Mouse (Mus musculus): ENCODE data around the gene Adsl.

The Adsl gene

DNA sequence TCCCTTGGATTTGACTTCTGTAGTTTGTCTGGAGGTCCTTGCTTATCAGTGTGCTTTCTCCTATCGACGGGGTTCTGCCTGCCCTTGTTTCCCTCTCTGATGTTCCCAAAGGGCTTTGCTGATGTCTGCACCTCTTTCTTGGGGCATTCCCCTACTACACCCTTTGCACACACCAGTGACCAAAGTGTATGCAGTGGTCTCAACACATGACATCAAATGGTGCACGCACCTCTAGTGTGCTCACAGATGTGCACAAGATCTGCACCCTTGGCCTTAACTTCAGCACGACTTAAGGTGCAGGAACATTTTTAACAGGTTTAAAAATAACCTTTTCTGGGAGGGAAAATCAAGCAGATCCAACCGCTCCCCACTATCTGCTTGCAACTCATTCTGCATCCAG is 8.9 kb upstream of the Adsl start:
- no peak for DNase-seq (ENCODE audit: low read depth, low spot score)

GRCm38 (mm10) chr15:80941468-80942040 is 6.7 kb upstream of the Adsl start:
- DNase-seq (ENCODE audit: low read depth, low spot score): no peak

DNA sequence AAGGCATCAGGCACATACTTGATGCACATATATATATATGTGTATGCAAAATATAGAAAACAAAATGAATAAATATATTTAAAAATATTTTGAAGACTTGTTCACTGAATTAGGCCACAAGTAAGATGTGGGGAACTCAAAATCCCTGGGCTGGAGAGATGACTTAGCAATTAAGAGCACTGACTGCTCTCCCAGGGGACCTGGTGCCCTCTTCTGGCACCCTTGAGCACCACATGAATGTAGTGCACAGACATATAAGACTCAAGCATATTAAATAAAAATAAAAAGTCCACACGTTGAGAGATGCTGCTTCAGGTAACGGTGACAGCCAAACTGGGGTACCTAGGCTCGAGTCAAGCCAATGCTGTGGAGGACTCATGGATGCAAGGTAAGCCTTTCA is 2.4 kb upstream of the Adsl start:
- peak; percentile 63 for DNase-seq (ENCODE audit: low read depth, low spot score)

DNA sequence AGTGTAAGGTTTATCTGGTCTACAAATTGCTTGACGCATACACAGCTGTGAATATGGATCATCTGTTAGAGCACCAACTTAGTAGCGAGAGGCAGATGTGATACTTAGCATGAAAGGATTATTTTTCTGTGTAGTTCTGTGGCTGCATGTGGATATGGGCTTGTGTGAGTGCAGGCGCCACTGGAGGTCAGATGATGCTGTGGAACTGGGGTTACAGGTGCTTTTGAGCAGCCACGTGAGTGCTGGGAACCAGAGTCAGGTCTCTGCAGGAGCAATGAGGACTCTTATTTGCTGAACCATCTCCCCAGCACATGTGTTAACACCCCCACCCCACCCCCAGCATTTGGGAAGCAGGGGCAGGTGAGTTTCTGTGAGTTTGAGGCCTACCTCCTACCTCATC is 1.1 kb downstream of the Adsl start:
- no peak for DNase-seq (ENCODE audit: low read depth, low spot score)

DNA sequence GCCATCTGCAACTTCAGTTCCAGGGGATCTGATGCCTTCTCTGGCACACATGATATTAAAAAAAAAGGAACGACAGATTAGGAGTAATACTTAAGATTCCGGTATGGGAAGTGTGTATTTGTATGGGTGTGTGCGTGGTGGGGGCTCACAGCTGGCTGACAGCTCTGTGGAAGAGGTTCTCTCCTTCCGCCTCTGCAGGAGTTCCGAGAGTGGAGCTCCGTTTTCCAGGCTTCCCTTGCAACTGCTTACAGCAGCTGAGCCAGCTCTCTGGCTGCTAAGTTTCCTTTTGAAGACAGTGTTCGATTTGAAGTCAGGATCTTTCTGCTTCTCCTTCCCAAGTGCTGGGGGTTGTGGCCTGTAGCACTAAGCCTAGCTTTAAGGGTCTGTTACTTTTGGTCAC is 1.8 kb downstream of the Adsl start:
- no peak for DNase-seq (ENCODE audit: low read depth, low spot score)

DNA sequence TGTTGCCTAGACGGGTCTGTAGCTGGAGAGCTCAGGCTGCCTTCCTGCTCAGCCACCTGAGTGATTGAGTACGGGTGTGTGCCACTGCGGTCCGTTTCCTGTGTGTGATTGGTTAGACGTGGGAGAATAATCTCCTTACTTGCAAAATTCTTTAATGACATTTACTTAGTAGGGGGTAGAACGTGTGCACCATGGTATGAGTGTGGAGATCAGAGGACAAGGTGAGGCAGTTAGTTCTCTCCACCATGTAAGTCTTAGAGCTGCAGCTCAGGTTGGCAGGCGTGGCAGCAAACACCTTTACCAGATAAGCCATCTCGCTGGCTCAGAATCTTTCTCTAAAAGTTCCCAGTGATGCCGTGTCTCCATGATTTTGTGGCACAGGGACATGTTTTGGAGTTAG is 5.7 kb downstream of the Adsl start:
- no peak for DNase-seq (ENCODE audit: low read depth, low spot score)

GRCm38 (mm10) chr15:80954861-80955260 is 6.6 kb downstream of the Adsl start:
- DNase-seq (ENCODE audit: low read depth, low spot score): peak; percentile 65

GRCm38 (mm10) chr15:80955836-80956438 is 7.6 kb downstream of the Adsl start:
- DNase-seq (ENCODE audit: low read depth, low spot score): no peak

DNA sequence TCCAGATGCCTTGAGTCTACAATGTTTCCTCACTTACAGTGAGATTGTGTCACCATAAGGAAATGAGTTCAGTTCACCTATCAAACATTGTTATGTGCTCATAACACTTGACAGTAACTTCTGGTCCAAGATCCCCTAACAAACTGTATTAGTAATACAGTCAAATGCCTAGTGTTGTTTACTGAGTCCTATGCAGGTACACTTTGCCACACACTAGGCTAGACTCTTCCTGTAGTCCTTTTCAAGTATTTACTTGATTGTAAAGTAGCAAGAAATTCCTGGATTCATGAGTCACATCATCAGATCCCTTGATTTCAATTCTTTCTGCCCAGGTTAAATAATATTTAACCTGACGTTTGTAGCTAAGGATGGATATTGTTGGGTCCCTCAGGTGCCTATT is 21.1 kb downstream of the Adsl start:
- DNase-seq (ENCODE audit: low read depth, low spot score): no peak

DNA sequence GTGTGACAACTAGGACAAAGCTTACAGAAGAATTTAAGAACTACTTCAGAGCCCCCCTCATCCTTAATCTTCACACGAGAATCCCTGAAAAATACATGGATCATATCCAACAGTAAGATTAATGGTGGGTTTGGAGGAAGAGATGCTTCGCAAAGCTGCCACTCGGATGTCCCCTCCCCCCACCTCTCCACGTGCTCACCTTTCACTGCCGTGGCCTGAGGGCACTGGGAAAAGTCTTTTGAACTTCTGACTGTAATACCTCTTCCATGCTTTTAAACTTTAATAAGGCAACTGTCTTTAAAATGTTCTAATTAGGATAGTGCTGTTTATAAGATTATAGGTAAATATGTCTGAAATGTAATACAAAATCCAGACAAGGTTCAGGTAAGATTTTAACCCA is 26.0 kb downstream of the Adsl start:
- no peak for DNase-seq (ENCODE audit: low read depth, low spot score)

GRCm38 (mm10) chr15:80975666-80976065 is 27.4 kb downstream of the Adsl start:
- DNase-seq (ENCODE audit: low read depth, low spot score): no peak

- DNase-seq (ENCODE audit: low read depth, low spot score): peak; percentile 92
Measured at GRCm38 (mm10) chr15:80977620-80978334, 29.5 kb downstream of the Adsl start, which contains the start of gene Sgsm3. Sgsm3 (plus strand) TSS chr15:80977765.

DNA sequence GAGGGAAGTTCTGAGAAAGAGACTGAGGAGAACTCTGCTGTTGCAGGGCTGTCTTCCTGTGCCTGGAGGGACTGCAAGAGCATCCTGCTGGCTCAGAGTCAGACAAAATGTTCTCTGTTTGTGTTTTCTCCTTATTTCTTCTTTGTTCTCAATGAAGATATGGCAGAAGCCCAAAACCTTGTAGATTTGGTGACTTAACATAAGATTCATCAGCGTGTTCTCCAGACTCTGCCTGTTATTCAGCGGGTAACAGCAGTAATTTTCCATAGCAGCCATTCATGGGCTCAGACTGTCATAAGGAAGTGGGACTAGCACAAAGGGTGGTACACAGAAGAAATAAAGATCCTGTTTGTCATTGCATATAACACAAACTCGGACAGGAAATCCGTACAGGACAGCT is 31.3 kb downstream of the Adsl start:
- DNase-seq (ENCODE audit: low read depth, low spot score): no peak

DNA sequence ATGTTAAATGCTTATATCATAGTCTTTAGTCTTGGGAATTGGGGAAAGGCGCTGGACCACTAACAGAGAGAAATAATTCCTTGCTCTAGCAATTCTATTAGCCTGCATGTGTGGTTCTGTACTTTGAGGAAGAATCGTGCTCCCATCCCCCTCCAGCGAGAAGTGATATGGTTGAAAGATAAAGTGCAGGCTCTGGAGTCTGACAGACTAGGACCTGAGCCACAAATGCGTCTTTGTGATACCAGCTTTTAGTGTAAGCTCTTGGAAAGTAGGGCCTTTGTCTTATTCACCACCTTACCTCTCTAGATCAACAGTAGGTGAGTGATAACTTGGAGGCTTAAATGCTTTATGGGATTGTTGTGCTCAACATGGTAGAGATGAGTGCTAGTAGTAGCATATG is 32.9 kb downstream of the Adsl start:
- DNase-seq (ENCODE audit: low read depth, low spot score): no peak

GRCm38 (mm10) chr15:80983264-80983663 is 35.0 kb downstream of the Adsl start:
- no peak for DNase-seq (ENCODE audit: low read depth, low spot score)

DNA sequence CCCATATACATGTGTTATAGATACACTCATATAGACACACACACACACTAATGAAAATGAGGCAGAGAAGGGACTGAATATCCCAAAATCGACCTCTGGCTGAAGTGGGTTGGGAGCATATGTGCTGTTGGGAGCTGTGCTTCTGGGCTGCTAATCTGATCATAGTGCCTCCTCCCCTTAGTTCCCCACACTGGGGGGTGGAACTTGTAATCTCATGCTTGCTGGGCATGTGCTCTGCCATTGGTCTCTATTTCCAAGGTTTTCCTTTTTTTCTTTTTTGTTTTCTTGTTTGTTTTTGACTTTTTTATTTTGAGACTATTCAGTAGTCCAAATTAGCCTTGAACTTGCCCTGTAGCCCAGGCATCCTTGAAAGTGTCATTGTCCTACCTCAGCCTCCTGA is 40.0 kb downstream of the Adsl start:
- DNase-seq (ENCODE audit: low read depth, low spot score): no peak

GRCm38 (mm10) chr15:80989712-80990111 is 41.4 kb downstream of the Adsl start:
- no peak for DNase-seq (ENCODE audit: low read depth, low spot score)

GRCm38 (mm10) chr15:80994959-80995358 is 46.7 kb downstream of the Adsl start:
- no peak for DNase-seq (ENCODE audit: low read depth, low spot score)

DNA sequence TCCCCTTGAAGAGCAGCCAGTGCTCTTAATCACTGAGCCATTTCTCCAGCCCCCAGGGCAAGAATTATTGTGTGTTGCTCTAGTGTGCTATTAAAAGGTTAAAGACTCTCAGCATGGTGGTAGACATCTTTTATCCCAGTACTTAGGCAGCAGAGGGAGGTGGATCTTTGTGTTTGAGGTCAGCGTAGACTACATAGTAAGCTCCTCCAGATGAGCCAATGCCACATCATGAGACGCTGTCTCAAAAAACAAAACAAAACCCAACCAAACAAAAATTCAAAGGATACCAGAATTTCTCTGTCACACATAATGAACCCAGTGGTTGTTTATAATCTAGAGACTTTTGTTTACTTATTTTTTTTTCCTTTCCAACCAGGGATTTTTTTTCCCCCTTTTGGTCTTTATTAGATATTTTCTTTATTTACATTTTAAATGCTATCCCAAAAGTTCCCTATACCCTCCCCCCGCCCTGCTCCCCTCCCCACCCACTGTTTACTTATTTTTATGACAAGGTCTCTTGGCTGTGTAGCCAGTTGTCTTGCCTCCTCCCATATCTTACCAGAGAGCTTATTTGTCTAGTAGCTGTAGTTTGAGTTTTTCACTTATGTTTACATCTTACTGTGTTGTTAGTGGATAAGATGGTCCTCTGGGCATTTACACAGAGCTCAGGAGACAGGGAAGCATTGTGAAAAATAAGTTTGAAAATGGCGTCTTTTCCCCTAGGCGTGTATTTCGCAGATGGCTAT is 48.0 kb downstream of the Adsl start:
- DNase-seq (ENCODE audit: low read depth, low spot score): no peak

DNA sequence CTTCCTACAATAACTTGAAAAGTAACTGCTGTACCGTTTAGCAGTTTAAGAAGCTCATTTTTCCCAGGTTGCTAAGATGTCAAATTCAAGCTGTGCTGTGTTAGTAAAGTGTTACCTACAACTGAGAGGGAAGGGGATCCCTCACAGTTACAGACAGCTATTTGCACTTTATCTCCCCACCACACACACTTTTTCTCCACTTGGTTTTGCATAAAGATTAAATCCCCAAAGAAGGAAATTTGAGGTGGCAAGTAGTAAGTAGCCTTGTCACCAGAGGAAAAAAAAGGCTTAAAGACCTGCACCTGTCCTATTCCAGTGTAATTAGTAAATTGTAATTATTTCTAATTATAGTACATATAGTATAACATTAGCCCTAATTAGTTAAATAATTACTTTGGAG is 48.8 kb downstream of the Adsl start:
- no peak for DNase-seq (ENCODE audit: low read depth, low spot score)

GRCm38 (mm10) chr15:81000419-81001138 is 52.3 kb downstream of the Adsl start:
- no peak for DNase-seq (ENCODE audit: low read depth, low spot score)
